Mouse (Mus musculus): Measurements from ENCODE around the gene Txnrd1.

GRCm38 (mm10) chr10:82844090-82844489 lies 10.3 kb downstream of the Txnrd1 start:
- no peak for TF ChIP-seq CTCF (IDR thresholded peaks at IDR 0.05; ENCODE audit: low read depth)
- TF ChIP-seq EP300 (IDR thresholded peaks at IDR 0.05; ENCODE audit: low read depth), result no peak

Data from heart, postnatal 0 days (tissue).